In genomic region chr8:123329350-123329749, GRCm38 (mm10) we compare ENCODE assay signal across 21 mouse cellular contexts. TPM values are rescaled to one million over a fixed set of nuclear protein-coding genes. Genes with fewer than 3 reads are reported as not detected.
"Had no signal": no experiment of that assay in that cellular context is flagged by ENCODE, and none has a peak within 500 bp of the region (broad histone marks: within the 10 kb centered on the region; RNA-seq: fewer than 3 reads in every experiment).

No protein-coding gene starts in this region.

- ATAC-seq: liver, postnatal 0 days; lung, postnatal 0 days; midbrain, embryonic 13.5 days; midbrain, embryonic 16.5 days had no signal

- H3K4me3 ChIP-seq: limb, embryonic 12.5 days; limb, embryonic 15.5 days; megakaryocyte, embryonic 14.5 days; midbrain, embryonic 10.5 days; midbrain, embryonic 13.5 days; myocyte; neural tube, embryonic 13.5 days had no signal

- H3K36me3 ChIP-seq: limb, embryonic 12.5 days; limb, embryonic 15.5 days; midbrain, embryonic 10.5 days; midbrain, embryonic 13.5 days; neural tube, embryonic 13.5 days had no signal

- H3K27me3 ChIP-seq: midbrain, embryonic 13.5 days; neural tube, embryonic 13.5 days had no signal

- H3K27ac ChIP-seq: kidney, postnatal 0 days; limb, embryonic 12.5 days; limb, embryonic 15.5 days; liver, embryonic 14.5 days; macrophage; midbrain, embryonic 10.5 days; midbrain, embryonic 13.5 days; neural tube, embryonic 13.5 days had no signal

- DNase-seq: kidney, postnatal 25 days; layer of hippocampus, postnatal 36 days; left cerebral cortex, postnatal 4 days; liver, postnatal 0 days; lung, embryonic 14.5 days; retina, postnatal 1 day; right cerebral cortex, postnatal 25 days; thymus, postnatal 25 days had no signal

RNA-seq across cellular contexts. Expression of gene Spire2, which starts 3.2 kb away (rescaled TPM):
- total RNA-seq: monocyte, adult 5-6 weeks had no signal
- polyA plus RNA-seq: macrophage had no signal
